Mouse (Mus musculus) bone marrow macrophage, adult 2 months (primary cell): ENCODE measurements around the gene Defb21.

ENCODE experiments used
- CTCF ChIP-seq: IDR thresholded peaks from 2 replicates; pipeline ENCODE4 v1.5.1; 2012; ENCODE audit warnings: low read depth, mild to moderate bottlenecking, low read length, moderate library complexity
- POLR2A ChIP-seq: IDR thresholded peaks from 2 replicates; pipeline ENCODE4 v1.6.1; 2012; ENCODE audit warnings: mild to moderate bottlenecking, low read depth, low read length, borderline replicate concordance

DNA sequence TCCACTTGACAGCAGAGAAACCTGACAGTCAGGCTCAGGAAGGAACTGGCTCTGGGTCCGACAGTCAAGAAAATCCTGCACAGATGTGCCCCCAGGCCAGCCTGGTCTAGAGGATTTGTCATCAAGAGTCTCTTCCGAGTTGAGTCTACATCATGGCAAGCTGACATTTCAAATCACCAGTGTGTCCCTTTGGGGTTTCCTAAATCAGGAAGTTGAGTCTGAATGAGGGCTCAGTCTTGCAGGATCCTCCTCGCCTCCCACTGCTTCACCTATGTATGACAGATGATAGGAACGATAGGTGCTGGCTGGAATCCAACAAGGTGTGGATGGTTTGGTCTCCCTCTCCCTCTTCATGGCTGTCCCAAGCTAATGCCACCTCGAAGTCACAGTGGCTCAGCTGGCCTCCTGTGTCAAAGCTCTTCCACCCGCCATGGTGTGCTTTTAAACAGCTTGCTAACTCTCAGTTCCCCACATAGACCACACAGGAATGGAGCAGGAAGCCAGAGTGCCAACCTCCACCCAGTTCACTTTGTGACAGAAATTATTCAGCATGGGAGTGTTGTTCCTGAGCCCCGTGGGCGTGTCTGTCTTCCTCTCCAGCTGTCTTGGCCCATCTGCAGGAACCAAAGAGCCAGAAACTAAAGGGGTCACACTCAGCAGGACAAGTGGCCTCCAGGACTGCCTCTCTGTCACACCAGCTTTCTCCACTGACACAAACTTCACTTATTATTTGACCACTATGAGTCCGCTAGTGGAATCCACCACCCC is 48.0 kb downstream of the Defb21 start:
- TF ChIP-seq CTCF (no peak), POLR2A (no peak)
